Mouse (Mus musculus) adrenal gland (tissue): ENCODE measurements around the gene Idh3a.

ENCODE experiments used
- intact Hi-C: fragments of 180-260 bp; cut with DNase I; formaldehyde crosslinking; loops from one replicate; pipeline ENCODE4 v1.15.1; 2025

Gene Idh3a

DNA sequence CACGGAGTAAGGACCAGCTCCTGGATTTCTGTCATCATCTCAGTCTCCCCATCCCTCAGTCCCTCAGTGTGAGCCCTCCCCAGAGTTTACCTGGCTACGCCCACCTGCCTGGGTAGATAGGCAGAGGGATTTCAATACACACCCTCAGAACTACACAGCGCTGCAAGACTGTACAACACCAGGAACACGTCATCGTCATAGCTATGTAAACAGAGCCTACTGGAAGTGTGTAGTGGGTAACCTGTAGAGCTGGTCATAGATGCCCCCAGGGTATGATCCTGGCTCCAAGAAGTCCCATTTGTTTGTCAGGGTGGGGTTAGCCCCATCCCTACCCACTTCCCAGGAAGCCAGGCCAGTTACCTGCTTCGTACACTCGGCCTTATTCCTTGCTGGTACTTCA, 57.0 kb downstream of the Idh3a start:
- intact Hi-C loops = no loop called here

DNA sequence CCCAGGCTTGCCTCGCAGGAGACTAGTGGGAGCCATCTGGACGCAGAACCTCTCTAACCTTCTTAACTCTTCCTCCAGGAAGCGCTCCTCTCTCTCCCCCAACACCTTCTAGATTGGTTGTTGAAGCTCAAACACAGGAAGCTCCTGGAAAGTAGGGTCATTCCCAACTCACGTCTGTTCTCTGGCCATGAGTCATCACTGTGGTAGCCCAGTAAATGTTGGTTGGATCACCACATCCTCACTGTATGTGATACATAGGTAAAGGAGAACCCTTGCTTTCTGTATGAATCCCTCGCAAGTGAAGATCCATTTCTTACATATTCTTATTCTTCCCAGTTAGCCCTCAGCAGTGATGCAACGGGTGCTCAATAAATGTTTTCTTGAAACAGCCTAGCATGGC, 59.4 kb downstream of the Idh3a start:
- intact Hi-C loops = no loop called here

DNA sequence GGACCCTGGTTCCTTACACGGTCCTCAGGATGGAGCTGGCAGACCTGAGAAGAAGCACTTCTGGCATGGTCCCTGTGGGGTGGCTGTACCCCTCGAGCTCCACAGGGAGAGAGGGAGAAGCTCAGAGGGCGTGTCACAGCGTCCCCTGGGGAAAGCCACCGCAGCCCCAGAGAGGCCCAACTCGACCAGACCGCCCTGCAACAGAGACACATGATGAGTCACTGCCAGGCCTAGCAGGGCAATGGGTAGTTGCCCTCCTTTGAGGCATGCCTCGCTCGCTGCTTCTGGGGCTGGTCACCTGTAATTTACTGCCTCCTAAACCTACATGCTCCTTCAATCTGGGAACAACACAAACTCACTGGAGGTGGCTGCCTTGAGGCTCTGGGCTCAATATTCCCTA, 60.1 kb downstream of the Idh3a start:
- intact Hi-C loops = no loop called here

DNA sequence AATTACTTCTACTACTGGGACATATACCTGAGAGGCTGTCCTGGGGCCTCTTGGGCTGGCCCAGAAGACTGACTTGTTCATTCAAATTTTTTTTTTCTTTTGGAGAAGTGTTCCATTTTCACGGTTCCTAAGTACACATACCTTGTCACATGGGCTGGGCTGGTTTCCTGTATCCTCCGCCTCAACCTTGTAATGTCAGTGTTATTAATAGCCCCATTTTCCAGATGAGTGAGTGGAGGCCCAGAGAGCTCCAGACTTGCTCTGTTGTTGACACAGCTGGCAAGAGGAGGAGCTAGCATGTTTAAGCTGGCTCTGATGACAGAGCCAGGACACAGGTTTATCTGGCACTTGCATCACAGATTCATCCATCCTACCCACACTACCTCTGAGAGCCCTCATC, 61.3 kb downstream of the Idh3a start:
- intact Hi-C loops = no loop called here

DNA sequence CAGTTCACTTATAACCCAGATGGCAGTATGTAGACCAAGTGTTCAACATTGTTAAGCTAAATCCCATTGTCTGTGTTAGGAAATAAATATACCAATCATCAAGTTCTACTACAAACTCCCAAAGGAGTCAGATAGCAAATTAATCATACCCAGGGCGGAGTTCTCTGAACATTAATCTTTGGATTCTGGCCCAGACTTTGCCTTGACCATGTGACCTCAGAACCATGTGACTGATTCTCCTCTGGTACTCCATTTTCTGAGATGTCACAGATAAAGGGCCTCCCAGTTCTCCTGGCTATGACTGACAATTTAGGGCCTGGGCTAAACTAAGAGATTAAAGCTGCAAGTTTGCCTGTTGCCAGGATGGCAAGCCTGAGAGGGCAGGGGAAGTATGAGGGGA, 63.2 kb downstream of the Idh3a start:
- intact Hi-C loops = no loop called here

DNA sequence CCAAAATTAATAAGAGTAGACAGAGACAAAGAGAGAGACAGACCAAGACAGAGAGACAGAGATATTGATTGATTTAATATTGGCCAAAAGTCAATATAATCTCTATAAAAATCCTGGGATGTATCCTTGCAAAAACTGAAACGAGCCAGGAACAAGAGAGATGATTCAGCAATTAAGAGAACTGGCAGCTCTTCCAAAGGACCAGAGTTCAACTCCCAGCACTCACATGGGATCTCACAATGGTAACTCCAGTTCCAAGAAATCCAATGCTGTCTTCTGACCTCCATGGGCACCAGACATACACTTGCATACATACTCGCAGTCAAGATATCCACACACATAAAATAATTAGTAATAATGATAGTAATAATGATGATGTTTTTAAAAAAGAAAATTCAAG, 66.6 kb downstream of the Idh3a start:
- intact Hi-C loops = no loop called here
